Mouse (Mus musculus) limb, embryonic 11.5 days (tissue): ENCODE data around the gene Fndc11. TPM values are rescaled to one million over a fixed set of nuclear protein-coding genes. Genes with fewer than 3 reads are reported as not detected.

Source experiments
- ATAC-seq: fragments of 200-750 bp; cut with Nextera tagmentation; 2 replicates; pipeline ENCODE4 v1.8.0; 2017; ENCODE audit warnings: low read depth; ENCODE audit not compliant: insufficient number of reproducible peaks, low FRiP score, low TSS enrichment
- DNase-seq: peaks from one replicate; pipeline ENCODE4 v3.0.0-alpha.2; 2015; ENCODE audit warnings: low spot score
- H3K27ac ChIP-seq: fragments of 300-500 bp; sonication (generic); replicated peaks from 2 replicates; pipeline ENCODE4 v1.5.1; 2014; ENCODE audit warnings: low read depth, mild to moderate bottlenecking, low read length
- H3K27me3 ChIP-seq: fragments of 300-500 bp; sonication (generic); 2 replicates; pipeline ENCODE4 v1.6.1; 2014; ENCODE audit warnings: mild to moderate bottlenecking, low read length, mixed read lengths; ENCODE audit not compliant: control insufficient read depth, insufficient read depth
- H3K36me3 ChIP-seq: fragments of 300-500 bp; sonication (generic); 2 replicates; pipeline ENCODE4 v1.6.1; 2014; ENCODE audit warnings: mild to moderate bottlenecking, low read length, moderate library complexity, mixed read lengths; ENCODE audit not compliant: control insufficient read depth, insufficient read depth
- H3K4me1 ChIP-seq: fragments of 300-500 bp; sonication (generic); 2 replicates; pipeline ENCODE4 v1.6.1; 2014; ENCODE audit warnings: low read length, mixed read lengths; ENCODE audit not compliant: control insufficient read depth, insufficient read depth
- H3K4me2 ChIP-seq: fragments of 300-500 bp; sonication (generic); 2 replicates; pipeline ENCODE4 v1.6.1; 2014; ENCODE audit warnings: low read depth, mild to moderate bottlenecking, moderate library complexity; ENCODE audit not compliant: severe bottlenecking
- H3K4me3 ChIP-seq: fragments of 300-500 bp; sonication (generic); 2 replicates; pipeline ENCODE4 v1.5.1; 2014; ENCODE audit warnings: low read depth, low read length
- H3K9ac ChIP-seq: fragments of 300-500 bp; sonication (generic); 2 replicates; pipeline ENCODE4 v1.6.1; 2014; ENCODE audit warnings: mild to moderate bottlenecking, low read length
- H3K9me3 ChIP-seq: fragments of 300-500 bp; sonication (generic); 2 replicates; pipeline ENCODE4 v1.6.1; 2016; ENCODE audit warnings: low read length; ENCODE audit not compliant: control insufficient read depth
- WGBS: fragments of 180-500 bp; shearing (Covaris S2); extraction: QIAGEN DNeasy Blood & Tissue Kit; methylation state at CpG from one replicate; pipeline ENCODE4 v1.1.7; 2014; 5-methylcytosine and 5-hydroxymethylcytosine counted together
- polyA plus RNA-seq: library from polyadenylated mRNA; unstranded; fragments of >200 nt; fragmentation: Nextera tagmentation; extraction: Ambion mirVana; gene quantifications from 2 replicates; pipeline ENCODE4 v1.2.1, GENCODE M21; 2014

Gene Fndc11
- polyA plus RNA-seq, 1 experiment from 2014 or later: 0.69 TPM

- ATAC-seq: no peak
- no peak for DNase-seq
- H3K36me3 ChIP-seq: no peaks in the 10 kb centered on the region
- H3K4me1 ChIP-seq: no peaks in the 10 kb centered on the region
- H3K9me3 ChIP-seq: no peaks in the 10 kb centered on the region
- no peak overlapping the region for H3K9ac ChIP-seq
- no peak overlapping the region for H3K27ac ChIP-seq
- no peak overlapping the region for H3K4me3 ChIP-seq
- 74% methylated on average over 9 of the region's 9 CpGs for WGBS
- H3K4me2 ChIP-seq: no peak overlapping the region
- H3K27me3 ChIP-seq: no peaks in the 10 kb centered on the region
These were observed 13.7 kb upstream of the Fndc11 start for GRCm38 (mm10) chr2:181206118-181206517.

DNA sequence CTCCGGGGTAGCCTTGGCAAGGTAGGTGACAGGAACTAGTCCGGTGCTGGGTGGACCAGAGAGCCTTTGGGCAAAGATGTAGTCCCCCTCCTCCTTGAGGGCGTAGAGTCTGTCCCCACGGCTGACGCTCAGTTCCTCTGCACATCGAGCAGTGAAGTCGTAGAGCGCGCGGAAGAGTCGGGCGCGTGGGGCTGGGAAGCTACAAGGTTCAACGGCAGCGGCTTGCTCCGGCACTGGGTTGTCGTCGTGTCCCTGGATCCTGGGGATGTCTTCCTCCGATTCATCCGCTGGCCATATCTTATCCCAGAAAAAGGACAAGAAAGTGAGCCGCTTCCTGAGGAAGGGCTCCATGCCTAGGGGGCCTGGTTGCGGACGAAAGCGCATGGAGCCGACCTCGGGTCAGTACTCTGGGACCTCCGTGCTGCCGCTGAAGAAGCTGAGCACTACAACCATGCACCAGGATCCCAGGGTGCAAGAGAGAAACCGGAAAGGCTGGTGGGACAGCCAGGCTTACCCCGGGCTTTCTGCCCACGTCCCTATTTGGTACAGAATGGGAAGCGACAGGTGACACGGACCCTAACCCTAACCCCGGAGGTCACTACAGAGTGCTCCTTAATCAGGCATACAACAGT lies 7.3 kb upstream of the Fndc11 start:
- ATAC-seq (0 out of 2 replicates have a peak, but pooled peaks have one; percentile 19), DNase-seq (peak; percentile 44)
- peak overlapping the region; percentile 29 for H3K4me3 ChIP-seq
- H3K4me1 ChIP-seq: peaks cover 8% of the 10 kb centered on the region; the same call in 1 of the 2 replicates
- H3K9me3 ChIP-seq: no peaks in the 10 kb centered on the region
- peaks cover 25% of the 10 kb centered on the region for H3K27me3 ChIP-seq
- peak overlapping the region; percentile 61 for H3K4me2 ChIP-seq
- H3K27ac ChIP-seq: no peak overlapping the region
- no peaks in the 10 kb centered on the region for H3K36me3 ChIP-seq
- H3K9ac ChIP-seq: peak overlapping the region; percentile 34; the same call in 1 of the 2 replicates
- WGBS: 4% methylated on average over 34 of the region's 34 CpGs

- peak; percentile 69 for DNase-seq
- peak within 1 kb of the TSS; percentile 61 for H3K4me2 ChIP-seq
- H3K9me3 ChIP-seq: no peaks in the 10 kb centered on the region
- WGBS: under 1% methylated on average over 17 of the region's 17 CpGs
- H3K27ac ChIP-seq: no peak within 1 kb of the TSS
- ATAC-seq: peak; percentile 65; the same call in 1 of the 2 replicates
- H3K4me3 ChIP-seq: peak within 1 kb of the TSS; percentile 29
- H3K4me1 ChIP-seq: peaks cover 8% of the 10 kb centered on the region; the same call in 1 of the 2 replicates
- H3K36me3 ChIP-seq: no peaks in the 10 kb centered on the region
- peaks cover 25% of the 10 kb centered on the region for H3K27me3 ChIP-seq
- peak within 1 kb of the TSS; percentile 34; the same call in 1 of the 2 replicates for H3K9ac ChIP-seq
These were observed 6.8 kb upstream of the Fndc11 start, which contains the start of gene Srms for GRCm38 (mm10) chr2:181213021-181213445. Srms (minus strand) TSS chr2:181213185.

DNA sequence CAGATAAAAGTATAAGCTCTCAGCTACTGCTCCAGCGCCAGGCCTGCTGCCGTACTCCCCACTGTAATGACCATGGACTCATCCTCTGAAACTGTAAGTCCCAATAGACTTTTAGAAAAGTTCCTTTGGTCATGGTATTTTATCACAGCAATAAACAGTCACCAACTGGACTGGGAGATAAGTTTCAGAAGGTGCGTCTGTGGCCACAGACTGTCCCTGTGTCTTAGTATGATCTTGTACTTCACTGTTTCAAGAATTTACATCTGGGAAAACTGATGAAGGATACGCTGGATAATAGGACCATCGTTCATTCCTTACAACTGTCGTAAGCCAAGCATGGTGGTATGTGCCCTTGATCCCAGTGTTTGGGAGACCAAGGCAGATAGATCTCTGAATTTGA lies 3.8 kb upstream of the Fndc11 start:
- Histone ChIP-seq H3K4me2 (no peak overlapping the region), H3K9ac (no peak overlapping the region), H3K9me3 (no peaks in the 10 kb centered on the region), H3K27ac (no peak overlapping the region), H3K27me3 (peaks cover 25% of the 10 kb centered on the region), H3K4me1 (peaks cover 23% of the 10 kb centered on the region), H3K4me3 (no peak overlapping the region), H3K36me3 (no peaks in the 10 kb centered on the region)
- WGBS: 89% methylated on average over 6 of the region's 6 CpGs
- no peak for DNase-seq
- ATAC-seq: no peak

- Histone ChIP-seq H3K4me1 (peaks cover 15% of the 10 kb centered on the region; the same call in 1 of the 2 replicates), H3K4me2 (peak overlapping the region; percentile 45), H3K9ac (peak overlapping the region; percentile 12; the same call in 1 of the 2 replicates), H3K27me3 (peaks cover 2% of the 10 kb centered on the region), H3K27ac (peak overlapping the region; percentile 80), H3K4me3 (no peak overlapping the region; the same call in 1 of the 2 replicates), H3K9me3 (no peaks in the 10 kb centered on the region), H3K36me3 (no peaks in the 10 kb centered on the region)
- DNase-seq: no peak
- ATAC-seq: no peak
- WGBS: 47% methylated on average over 5 of the region's 5 CpGs
These were observed 830 bp upstream of the Fndc11 start for GRCm38 (mm10) chr2:181218881-181219485.

GRCm38 (mm10) chr2:181220361-181220760 lies 548 bp downstream of the Fndc11 start:
- peaks cover 15% of the 10 kb centered on the region; the same call in 1 of the 2 replicates for H3K4me1 ChIP-seq
- DNase-seq: no peak
- peak overlapping the region; percentile 45 for H3K4me2 ChIP-seq
- H3K4me3 ChIP-seq: peak overlapping the region; percentile 22
- no peak overlapping the region for H3K9ac ChIP-seq
- H3K9me3 ChIP-seq: no peaks in the 10 kb centered on the region
- no peaks in the 10 kb centered on the region for H3K36me3 ChIP-seq
- H3K27me3 ChIP-seq: no peaks in the 10 kb centered on the region
- H3K27ac ChIP-seq: peak overlapping the region; percentile 80; the same call in 1 of the 2 replicates
- no peak for ATAC-seq
- WGBS: 31% methylated on average over 2 of the region's 2 CpGs

DNA sequence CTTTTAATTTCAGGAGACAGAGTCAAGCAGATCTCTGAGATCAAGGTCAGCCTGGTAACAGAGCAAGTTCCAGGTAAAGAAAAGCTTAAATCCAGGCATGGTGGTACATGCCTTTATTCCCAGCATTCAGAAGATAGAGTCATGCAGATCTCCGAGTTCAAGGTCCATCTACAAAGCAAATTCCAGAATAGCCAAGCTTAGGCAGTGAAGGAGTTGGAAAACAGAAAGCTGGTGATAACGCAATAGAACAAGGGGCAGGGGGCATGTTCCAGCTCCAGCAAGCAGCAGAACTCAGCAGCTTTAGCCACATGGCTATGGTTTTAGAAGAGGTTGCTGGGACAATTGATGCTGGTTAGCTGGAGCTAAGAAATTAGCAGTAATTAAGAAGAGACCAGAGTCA lies 5.2 kb downstream of the Fndc11 start:
- no peaks in the 10 kb centered on the region for H3K9me3 ChIP-seq
- ATAC-seq (no peak), DNase-seq (no peak)
- no peak overlapping the region for H3K4me3 ChIP-seq
- no peak overlapping the region for H3K27ac ChIP-seq
- no peaks in the 10 kb centered on the region for H3K36me3 ChIP-seq
- H3K27me3 ChIP-seq: no peaks in the 10 kb centered on the region
- peaks cover 10% of the 10 kb centered on the region; the same call in 1 of the 2 replicates for H3K4me1 ChIP-seq
- WGBS: 87% methylated on average over 2 of the region's 2 CpGs
- H3K4me2 ChIP-seq: no peak overlapping the region
- no peak overlapping the region for H3K9ac ChIP-seq

DNA sequence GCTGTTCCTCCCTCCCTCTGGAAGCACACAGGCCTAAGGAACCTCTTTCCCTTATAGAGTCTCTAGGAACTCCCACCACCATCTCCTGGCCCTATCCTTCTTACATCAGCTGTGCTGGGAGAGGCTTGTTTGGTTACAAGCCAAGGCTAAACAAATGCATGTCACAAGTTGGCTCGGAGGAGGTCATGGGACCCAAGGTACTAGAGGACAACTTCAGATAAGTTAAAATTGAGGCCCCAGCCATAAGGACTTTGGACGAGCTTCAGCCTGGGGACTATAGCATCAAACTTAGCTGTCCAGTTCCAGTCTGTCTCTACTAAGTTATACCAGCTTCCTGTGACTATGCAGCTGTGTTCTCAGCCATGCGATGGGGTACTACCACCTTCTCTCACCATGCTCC lies 7.3 kb downstream of the Fndc11 start:
- Histone ChIP-seq H3K27ac (no peak overlapping the region), H3K9me3 (no peaks in the 10 kb centered on the region), H3K4me1 (peaks cover 5% of the 10 kb centered on the region; the same call in 1 of the 2 replicates), H3K9ac (no peak overlapping the region), H3K4me2 (no peak overlapping the region), H3K4me3 (no peak overlapping the region), H3K36me3 (no peaks in the 10 kb centered on the region), H3K27me3 (no peaks in the 10 kb centered on the region; the same call in 1 of the 2 replicates)
- no peak for DNase-seq
- 83% methylated on average over 3 of the region's 3 CpGs for WGBS
- no peak for ATAC-seq
